ENCODE assay signal across 8 mouse cellular contexts in the genomic region with DNA sequence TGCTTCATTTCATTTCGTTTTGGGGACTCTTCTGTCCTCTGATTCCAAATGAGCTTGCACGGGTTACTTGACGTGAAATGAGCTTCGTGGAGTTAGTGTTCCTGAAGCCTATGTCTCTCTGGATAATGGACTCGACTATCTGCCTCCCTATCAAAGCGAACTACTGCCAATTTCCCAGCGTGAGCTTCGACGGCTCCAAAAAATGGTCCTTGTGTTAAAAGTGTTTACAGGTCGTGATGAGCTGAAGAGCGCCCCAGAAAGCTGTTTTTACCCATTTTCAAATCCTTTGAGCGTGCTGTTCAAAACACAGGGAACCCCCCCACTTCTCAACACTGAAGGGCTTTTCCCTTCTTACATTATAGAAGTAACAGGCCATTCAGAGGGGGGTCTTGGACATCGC. TPM values are rescaled to one million over a fixed set of nuclear protein-coding genes. Genes with fewer than 3 reads are reported as not detected.
DNase-seq lines count a peak whose midpoint lies in the region; ATAC-seq lines count a peak whose summit lies in the region.

No protein-coding gene starts in this region.

- peak overlapping the region; percentile 60 for H3K4me2 ChIP-seq in kidney, embryonic 14.5 days (replicated peaks; ENCODE audit: low read depth, low read length)
- peak overlapping the region; percentile 72 for H3K4me2 ChIP-seq in embryonic facial prominence, embryonic 14.5 days (ENCODE audit: low read depth, low read length)
- peak overlapping the region; percentile 58 for H3K4me2 ChIP-seq in limb, embryonic 15.5 days

- 6% methylated on average over 13 of the region's 13 CpGs for WGBS in kidney, embryonic 14.5 days
- 5% methylated on average over 13 of the region's 13 CpGs for WGBS in embryonic facial prominence, embryonic 14.5 days
- 4% methylated on average over 13 of the region's 13 CpGs for WGBS in limb, embryonic 15.5 days

- H3K4me3 ChIP-seq in kidney, embryonic 14.5 days (ENCODE audit: low read length), result peak overlapping the region; percentile 95
- peak overlapping the region; percentile 81 for H3K4me3 ChIP-seq in embryonic facial prominence, embryonic 14.5 days (ENCODE audit: low read depth, low read length)
- H3K4me3 ChIP-seq in limb, embryonic 15.5 days, result peak overlapping the region; percentile 73

- H3K27ac ChIP-seq in kidney, embryonic 14.5 days (ENCODE audit: low read depth, low read length), result peak overlapping the region; percentile 86
- peak overlapping the region; percentile 92 for H3K27ac ChIP-seq in embryonic facial prominence, embryonic 14.5 days (replicated peaks; ENCODE audit: low read depth, low read length)
- H3K27ac ChIP-seq in limb, embryonic 15.5 days, result peak overlapping the region; percentile 92

- H3K27me3 ChIP-seq in kidney, embryonic 14.5 days (ENCODE audit: control insufficient read depth, insufficient read depth, low read length), result no peaks in the 10 kb centered on the region
- no peaks in the 10 kb centered on the region for H3K27me3 ChIP-seq in embryonic facial prominence, embryonic 14.5 days (replicated peaks; ENCODE audit: control insufficient read depth, insufficient read depth, low read length)
- no peaks in the 10 kb centered on the region for H3K27me3 ChIP-seq in limb, embryonic 15.5 days

- no peak; the same call in 1 of the 2 replicates for ATAC-seq in kidney, embryonic 14.5 days (ENCODE audit: low FRiP score, low TSS enrichment)
- ATAC-seq in embryonic facial prominence, embryonic 14.5 days (ENCODE audit: low read depth), result no peak
- ATAC-seq in limb, embryonic 15.5 days (ENCODE audit: insufficient number of reproducible peaks, low FRiP score, low TSS enrichment, low read depth), result no peak

- H3K9me3 ChIP-seq in kidney, embryonic 14.5 days (ENCODE audit: control insufficient read depth, low read length), result no peaks in the 10 kb centered on the region
- no peaks in the 10 kb centered on the region for H3K9me3 ChIP-seq in embryonic facial prominence, embryonic 14.5 days (ENCODE audit: control insufficient read depth, low read length)
- H3K9me3 ChIP-seq in limb, embryonic 15.5 days, result no peaks in the 10 kb centered on the region

- H3K36me3 ChIP-seq in kidney, embryonic 14.5 days (ENCODE audit: control insufficient read depth, insufficient read depth, low read length), result no peaks in the 10 kb centered on the region
- no peaks in the 10 kb centered on the region for H3K36me3 ChIP-seq in embryonic facial prominence, embryonic 14.5 days (ENCODE audit: control insufficient read depth, insufficient read depth, low read length)
- no peaks in the 10 kb centered on the region for H3K36me3 ChIP-seq in limb, embryonic 15.5 days

- peak overlapping the region; percentile 90 for H3K9ac ChIP-seq in kidney, embryonic 14.5 days (ENCODE audit: low read depth, low read length)
- peak overlapping the region; percentile 92 for H3K9ac ChIP-seq in embryonic facial prominence, embryonic 14.5 days (ENCODE audit: low read depth, low read length)
- peak overlapping the region; percentile 60 for H3K9ac ChIP-seq in limb, embryonic 15.5 days

- no peak for DNase-seq in kidney, postnatal 4 days
- DNase-seq in Muller cell, postnatal 12 days (ENCODE audit: inconsistent ontology term), result peak; percentile 55
- no peak for DNase-seq in embryonic facial prominence, embryonic 14.5 days (ENCODE audit: low spot score)
- no peak for DNase-seq in embryo, embryonic 11 days
- DNase-seq in kidney, adult 9 months, result no peak
- DNase-seq in thymus, postnatal 36 days, result no peak

- peaks cover 24% of the 10 kb centered on the region for H3K4me1 ChIP-seq in kidney, embryonic 14.5 days (ENCODE audit: control insufficient read depth, insufficient read depth, low read length)
- H3K4me1 ChIP-seq in embryonic facial prominence, embryonic 14.5 days (ENCODE audit: control insufficient read depth, insufficient read depth, low read length), result peaks cover 28% of the 10 kb centered on the region
- peaks cover 31% of the 10 kb centered on the region for H3K4me1 ChIP-seq in limb, embryonic 15.5 days

RNA-seq across cellular contexts. Expression of gene Trp53bp2, which starts 0.7 kb away (rescaled TPM):
- 14.6 and 32.4 TPM in 2 replicates for polyA plus RNA-seq in kidney, embryonic 14.5 days (2014; fragmentation: Nextera tagmentation; extraction: Ambion mirVana)
- 23.2 and 24.1 TPM in 2 replicates for polyA plus RNA-seq in embryonic facial prominence, embryonic 14.5 days (2014; fragmentation: Nextera tagmentation; extraction: Ambion mirVana)
- polyA plus RNA-seq in limb, embryonic 15.5 days (2015; fragmentation: Nextera tagmentation; extraction: Ambion mirVana), result 20.1 and 20.6 TPM in 2 replicates
